Mouse (Mus musculus) erythroid progenitor cell, adult 5-6 weeks (primary cell): ENCODE results near the gene Prkd3. TPM values are rescaled to one million over a fixed set of nuclear protein-coding genes. Genes with fewer than 3 reads are reported as not detected.

Experiments
- ATAC-seq: replicated peaks from 2 replicates; pipeline ENCODE4 v1.8.0; 2016; ENCODE audit warnings: moderate number of reproducible peaks, mild to moderate bottlenecking, moderate TSS enrichment, inconsistent platforms; ENCODE audit not compliant: poor library complexity, low FRiP score, severe bottlenecking
- total RNA-seq, 2 experiments: library from RNA; stranded (forward) in 1 of 2; stranded (reverse) in 1 of 2; fragments of 150-400 nt in 1 of 2; fragments of 186-747, 209-891 nt in 1 of 2; gene quantifications; 2 replicates each; pipeline versions ENCODE4 v1.2.3 to v1.2.4; 2015 to 2017; ENCODE audit warnings: low replicate concordance in 2 of 2

Gene Prkd3
- total RNA-seq, 2 experiments from 2014 or later, result 6.7 to 9.6 TPM

- peak; percentile 44; the same call in 1 of the 2 replicates for ATAC-seq
These were observed 5.5 kb downstream of the Prkd3 start for GRCm38 (mm10) chr17:79014911-79015685.

GRCm38 (mm10) chr17:79013625-79014024 is 7.0 kb downstream of the Prkd3 start:
- no peak for ATAC-seq

- no peak for ATAC-seq
These were observed 20.8 kb downstream of the Prkd3 start for GRCm38 (mm10) chr17:78999745-79000270.

- ATAC-seq, result no peak
These were observed 21.4 kb downstream of the Prkd3 start for GRCm38 (mm10) chr17:78999189-78999588.

- ATAC-seq, result no peak
These were observed 22.5 kb downstream of the Prkd3 start for GRCm38 (mm10) chr17:78998130-78998529.

- ATAC-seq, result no peak
These were observed 25.4 kb downstream of the Prkd3 start for GRCm38 (mm10) chr17:78994931-78995820.

- no peak for ATAC-seq
These were observed 26.2 kb downstream of the Prkd3 start for GRCm38 (mm10) chr17:78994382-78994781.

- ATAC-seq, result no peak
These were observed 26.9 kb downstream of the Prkd3 start for GRCm38 (mm10) chr17:78993670-78994069.

- ATAC-seq, result no peak
These were observed 28.2 kb downstream of the Prkd3 start for GRCm38 (mm10) chr17:78992303-78993027.

GRCm38 (mm10) chr17:78991549-78991948 is 29.1 kb downstream of the Prkd3 start:
- no peak for ATAC-seq

GRCm38 (mm10) chr17:78989015-78989414 is 31.6 kb downstream of the Prkd3 start:
- ATAC-seq, result no peak

GRCm38 (mm10) chr17:78983736-78984135 is 36.9 kb downstream of the Prkd3 start:
- ATAC-seq, result no peak

- ATAC-seq, result no peak
These were observed 37.5 kb downstream of the Prkd3 start for GRCm38 (mm10) chr17:78983166-78983565.

- ATAC-seq, result no peak
These were observed 52.1 kb downstream of the Prkd3 start for GRCm38 (mm10) chr17:78968500-78968899.

- no peak for ATAC-seq
These were observed 54.3 kb downstream of the Prkd3 start for GRCm38 (mm10) chr17:78966092-78966883.

- no peak for ATAC-seq
These were observed 56.2 kb downstream of the Prkd3 start for GRCm38 (mm10) chr17:78964387-78964786.

- ATAC-seq, result no peak
These were observed 61.1 kb downstream of the Prkd3 start for GRCm38 (mm10) chr17:78959473-78959872.

- ATAC-seq, result no peak
These were observed 67.4 kb downstream of the Prkd3 start for GRCm38 (mm10) chr17:78953240-78953639.

GRCm38 (mm10) chr17:78952070-78952469 is 68.5 kb downstream of the Prkd3 start:
- ATAC-seq, result no peak
